Mouse (Mus musculus) myocyte (in vitro differentiated cells): ENCODE data around the gene Aim2.

Experiments used
- CEBPB ChIP-seq: IDR thresholded peaks from 2 replicates; pipeline ENCODE4 v1.6.1; 2011; ENCODE audit warnings: mild to moderate bottlenecking, moderate library complexity; ENCODE audit not compliant: poor library complexity, insufficient read depth, severe bottlenecking
- MAX ChIP-seq: IDR thresholded peaks from one replicate; pipeline ENCODE4 v1.6.1; 2011; ENCODE audit warnings: low read depth, mild to moderate bottlenecking, control low read depth
- POLR2A ChIP-seq: IDR thresholded peaks from one replicate; pipeline ENCODE4 v1.6.1; 2011; ENCODE audit warnings: low read depth, mild to moderate bottlenecking, control low read depth, moderate library complexity; ENCODE audit not compliant: insufficient read length
- USF1 ChIP-seq: IDR thresholded peaks from one replicate; pipeline ENCODE4 v1.6.1; 2011; ENCODE audit warnings: low read depth, mild to moderate bottlenecking, control low read depth, moderate library complexity

- TF ChIP-seq POLR2A, result no peak
- TF ChIP-seq MAX, result no peak
- no peak for TF ChIP-seq USF1
- TF ChIP-seq CEBPB, result no peak
Measured at GRCm38 (mm10) chr1:173437161-173437953, 86.7 kb downstream of the Aim2 start.
